Mouse (Mus musculus) neural tube, embryonic 10.5 days (tissue): ENCODE data around the gene Foxg1.

Experiments
- DNase-seq: peaks from one replicate; pipeline ENCODE4 v3.0.0-alpha.2; 2017; ENCODE audit warnings: low spot score; ENCODE audit errors: extremely low spot score

Foxg1 gene

DNA sequence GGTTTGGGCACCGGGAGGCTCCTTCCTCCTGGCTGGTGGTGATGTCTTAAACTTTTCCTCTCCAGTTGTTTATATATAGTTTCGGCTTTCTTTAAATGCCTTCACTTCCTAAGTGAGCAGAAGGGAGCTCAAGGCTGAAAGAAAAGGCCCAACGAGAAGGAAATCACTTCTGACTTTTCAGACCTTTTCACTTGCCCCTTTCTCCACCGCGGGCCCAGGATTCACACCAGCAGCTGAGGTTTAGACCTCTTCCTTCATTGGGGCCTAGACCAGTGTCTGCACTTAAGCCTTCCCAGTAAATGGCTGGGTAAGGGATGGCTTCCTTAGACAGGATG lies 19.3 kb downstream of the Foxg1 start:
- DNase-seq: no peak

- DNase-seq: no peak
Observed at GRCm38 (mm10) chr12:49409833-49410232, 27.4 kb downstream of the Foxg1 start.

DNA sequence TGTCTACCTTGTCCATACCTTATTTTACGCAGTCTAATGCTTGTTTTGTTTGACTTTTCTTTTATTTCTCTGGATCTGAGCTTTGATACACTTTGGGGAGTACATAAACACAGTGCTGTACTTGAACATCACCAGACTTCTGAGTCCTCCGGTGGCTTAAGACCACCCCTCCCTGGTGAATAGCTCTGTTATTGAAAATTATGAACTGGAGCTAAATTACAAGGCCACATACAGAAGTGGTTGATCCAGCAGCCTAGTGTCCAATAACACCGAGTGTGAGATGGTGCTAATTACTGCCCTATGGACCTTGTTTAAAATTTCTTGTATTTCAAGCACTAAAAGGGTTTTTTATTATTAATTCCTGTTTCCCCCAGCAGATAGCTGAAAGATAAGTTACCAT lies 35.5 kb downstream of the Foxg1 start:
- DNase-seq: no peak
